Mouse (Mus musculus) T-helper 17 cell (primary cell): ENCODE measurements at regions not wholly inside any gene's neighbourhood (a gene's known extent, or its start where the extent isn't known, plus 50 kb on each side); places are given as distances from the start of the nearest gene placed in this dataset.

ENCODE experiments used
- in situ Hi-C, 2 experiments: fragments of 300-600 bp; cut with MboI, MseI; formaldehyde crosslinking; loops; 1 replicate in 1 of 2; 2 replicates in 1 of 2; pipeline ENCODE4 v1.15.1; 2025; ENCODE audit warnings: high pct_unique_total_duplicates in 2 of 2

DNA sequence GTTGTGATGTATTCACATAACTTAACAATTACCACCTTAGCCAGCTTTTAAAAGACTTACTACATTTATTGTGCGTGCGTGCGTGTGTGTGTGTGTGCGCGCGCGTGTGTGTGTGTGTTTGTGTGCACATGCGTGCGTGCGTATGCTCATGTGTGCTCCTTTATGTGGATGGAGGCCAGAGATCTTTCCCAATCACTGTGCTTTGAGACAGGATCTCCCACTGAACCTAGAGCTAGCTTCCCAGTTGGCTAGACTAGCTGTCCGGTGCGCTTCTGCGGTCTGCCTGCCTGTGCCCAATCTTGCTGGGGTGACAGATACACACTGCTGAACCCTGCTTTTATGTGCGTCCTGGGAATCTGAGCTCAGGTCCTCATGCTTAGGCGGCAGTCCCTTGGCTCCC is 50.1 kb upstream of the Arhgap29 start:
- in situ Hi-C loops: no loop called here

- in situ Hi-C loops: no loop called here
Measured at GRCm38 (mm10) chr3:121900429-121900844, 51.9 kb upstream of the Arhgap29 start.

- in situ Hi-C loops: no loop called here
Measured at GRCm38 (mm10) chr3:121897821-121898574, 54.3 kb upstream of the Arhgap29 start.

DNA sequence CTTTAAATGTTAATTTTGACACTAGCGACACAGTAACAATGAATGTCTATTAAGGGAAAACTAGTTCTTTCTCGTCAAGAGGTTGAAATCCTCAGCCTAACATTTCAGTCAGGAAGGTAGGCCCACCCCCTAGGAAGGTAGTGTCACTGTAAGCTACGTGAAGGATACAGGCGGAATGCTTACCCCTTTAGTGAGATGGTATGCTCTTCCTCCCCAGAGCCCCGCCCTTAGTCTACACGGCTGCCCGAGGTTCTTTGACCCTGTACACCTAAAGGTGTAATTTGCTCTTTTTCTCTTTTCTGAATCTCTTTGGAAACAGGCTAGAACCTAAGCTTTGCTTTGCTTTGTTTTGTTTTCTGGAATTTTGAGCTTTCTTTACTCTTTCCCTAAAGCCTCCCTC is 58.7 kb upstream of the Arhgap29 start:
- in situ Hi-C loops: no loop called here

GRCm38 (mm10) chr3:121892675-121893074 is 59.7 kb upstream of the Arhgap29 start:
- in situ Hi-C loops: no loop called here

DNA sequence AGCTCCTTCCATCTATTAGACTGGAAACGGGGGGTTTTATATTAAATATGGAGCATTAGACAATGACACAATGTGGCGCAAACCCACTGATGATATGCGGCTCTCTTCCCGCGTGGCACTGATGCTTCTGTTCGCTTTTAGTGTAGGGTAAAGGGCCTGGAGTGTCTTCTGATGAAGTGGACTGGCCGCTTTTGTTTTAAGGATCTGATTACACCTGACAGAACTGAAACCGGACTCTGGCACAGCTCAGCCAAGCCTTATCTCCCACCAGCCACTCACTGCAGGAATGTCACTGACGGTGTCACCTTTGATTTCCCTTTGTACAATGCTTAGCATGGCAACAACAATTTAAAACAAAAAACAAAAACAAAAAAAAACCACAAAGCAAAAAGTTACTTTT is 61.0 kb upstream of the Arhgap29 start:
- in situ Hi-C loops: no loop called here

GRCm38 (mm10) chr3:121890563-121890962 is 61.8 kb upstream of the Arhgap29 start:
- in situ Hi-C loops: no loop called here

- in situ Hi-C loops: loop anchor here (5.0 to 10.0 kb wide), 3 partner anchors 60 to 235 kb away; no protein-coding TSS in a partner anchor
Measured at GRCm38 (mm10) chr3:121886870-121887605, 65.3 kb upstream of the Arhgap29 start.

DNA sequence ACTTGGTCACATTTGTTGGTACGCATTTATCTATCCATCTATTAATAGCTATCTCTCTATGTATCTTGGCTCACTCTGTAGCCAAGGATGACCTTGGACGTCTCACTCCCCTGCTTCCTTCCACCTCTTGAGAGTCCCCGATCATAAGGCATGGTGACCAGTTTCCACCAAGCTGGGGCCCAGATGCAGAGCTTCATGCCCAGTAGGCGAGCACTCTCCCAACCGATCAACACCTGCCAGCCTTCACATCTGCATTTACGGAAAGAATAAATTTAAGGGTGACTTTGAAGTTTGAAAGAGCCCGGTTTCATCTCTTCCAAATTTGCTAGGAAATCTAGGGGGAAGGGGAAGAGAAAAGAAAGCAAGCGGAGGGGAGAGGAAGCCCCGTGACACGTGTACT is 66.0 kb upstream of the Arhgap29 start:
- in situ Hi-C loops: loop anchor here (5.0 to 10.0 kb wide), 3 partner anchors 61 to 236 kb away; no protein-coding TSS in a partner anchor

DNA sequence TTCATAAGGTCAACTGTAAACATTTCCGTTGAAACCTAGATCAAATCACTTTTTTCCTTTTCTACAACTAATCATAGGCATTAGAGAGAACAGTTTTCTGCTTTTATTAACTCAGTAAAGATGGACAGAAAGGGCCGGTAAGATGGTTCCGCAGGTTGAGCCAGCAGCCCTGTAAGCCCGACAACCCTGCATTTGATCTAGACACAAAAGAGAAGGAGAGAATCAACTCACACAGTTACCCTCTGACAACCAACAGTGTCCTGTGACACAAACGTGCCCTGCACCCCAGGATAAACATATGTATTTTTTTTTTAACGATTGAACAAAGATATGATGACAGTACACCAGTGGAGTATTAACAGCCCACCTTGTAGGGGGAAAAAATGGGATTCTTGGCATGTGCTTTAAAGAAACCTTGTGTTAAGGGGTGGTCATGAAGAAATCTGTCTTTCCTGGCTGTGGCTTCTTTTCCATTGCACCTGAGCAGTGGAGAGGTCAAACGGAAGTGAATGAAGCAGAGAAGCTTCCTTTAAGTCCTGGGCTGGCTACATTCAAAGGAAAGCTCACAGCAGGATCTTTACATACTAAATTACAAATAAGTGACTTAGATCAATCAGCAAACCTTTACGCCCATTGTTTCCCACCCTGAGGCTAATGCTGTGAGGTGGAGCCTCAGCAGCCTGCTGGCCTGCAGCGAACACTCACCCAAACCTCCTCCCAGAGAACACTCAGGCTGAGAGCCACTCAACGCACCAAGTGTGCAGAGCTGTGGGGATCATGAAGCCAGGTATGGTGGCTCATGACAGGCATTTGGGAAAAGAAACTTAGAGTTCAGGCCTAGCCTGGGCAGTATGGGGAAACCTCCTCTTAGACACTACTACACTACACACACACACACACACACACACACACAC is 66.8 kb upstream of the Arhgap29 start:
- in situ Hi-C loops: loop anchor here (5.0 to 10.0 kb wide), 3 partner anchors 62 to 237 kb away; no protein-coding TSS in a partner anchor

DNA sequence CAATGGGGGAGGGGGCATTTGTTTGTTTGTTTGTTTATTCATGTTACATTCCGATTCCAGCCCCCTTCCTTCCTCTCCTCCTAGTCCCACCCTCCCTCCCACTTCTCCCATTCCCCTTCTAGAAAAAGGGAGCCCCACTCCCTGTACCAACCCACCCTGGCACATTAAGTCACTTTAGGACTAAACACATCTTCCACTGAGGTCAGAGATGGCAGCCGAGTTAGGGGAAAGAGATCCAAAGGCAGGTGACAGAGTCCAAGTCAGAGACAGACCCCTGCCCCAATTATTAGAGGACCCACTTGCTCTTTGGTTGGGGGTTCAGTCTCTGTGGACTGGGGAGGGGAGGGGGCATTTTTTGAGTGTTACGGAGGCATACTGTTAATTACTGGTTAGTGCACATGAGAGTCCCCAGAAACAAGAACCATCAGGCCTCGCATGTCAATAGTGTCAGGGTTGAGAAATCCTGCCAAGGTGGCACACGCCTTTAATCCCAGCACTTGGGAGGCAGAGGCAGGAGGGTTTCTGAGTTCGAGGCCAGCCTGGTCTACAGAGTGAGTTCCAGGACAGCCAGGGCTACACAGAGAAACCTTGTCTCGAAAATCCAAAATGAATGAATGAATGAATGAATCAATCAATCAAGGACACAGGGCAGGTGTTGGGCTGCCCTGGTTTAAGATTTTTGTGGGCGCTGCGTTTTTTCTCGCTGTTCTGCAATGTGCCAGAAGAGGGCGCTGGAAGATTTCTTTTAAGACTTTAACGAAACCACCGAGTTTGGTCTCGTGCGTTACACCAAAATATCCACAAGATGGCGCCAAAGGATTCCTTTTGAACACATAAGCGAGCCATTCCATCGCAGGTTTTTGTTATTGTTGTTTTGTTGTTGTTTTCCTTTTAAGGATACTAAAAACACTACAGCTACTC is 67.8 kb upstream of the Arhgap29 start:
- in situ Hi-C loops: loop anchor here (5.0 to 10.0 kb wide), 3 partner anchors 63 to 238 kb away; no protein-coding TSS in a partner anchor

GRCm38 (mm10) chr3:121880355-121880754 is 65.3 kb upstream of the Abcd3 start:
- in situ Hi-C loops: loop anchor here in 1 of 2 experiments (10.0 kb wide), 1 partner anchor 224 kb away; no protein-coding TSS in a partner anchor

DNA sequence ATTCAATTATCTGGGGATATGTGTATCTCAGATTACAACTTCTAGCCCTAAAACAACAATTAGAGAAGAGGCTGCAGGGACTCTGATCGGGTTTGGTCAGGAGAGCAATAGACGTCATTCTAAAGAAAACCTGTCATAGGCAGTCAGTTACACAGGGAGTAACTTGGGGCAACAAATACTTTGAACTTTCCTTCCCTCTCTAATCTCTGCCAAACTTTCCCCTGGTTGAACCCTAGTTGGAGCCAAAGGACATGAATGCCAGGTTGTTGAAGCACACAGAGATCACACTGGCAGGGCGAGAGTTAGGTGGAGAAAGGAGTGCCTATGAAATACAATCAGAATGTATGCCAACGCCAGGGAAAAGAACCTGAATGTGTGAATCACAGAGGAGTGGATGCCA is 60.0 kb upstream of the Abcd3 start:
- in situ Hi-C loops: no loop called here

- in situ Hi-C loops: loop anchor here in 1 of 2 experiments (5.0 kb wide), 1 partner anchor 97 kb away; no protein-coding TSS in a partner anchor
Measured at GRCm38 (mm10) chr3:121874576-121874975, 59.5 kb upstream of the Abcd3 start.

DNA sequence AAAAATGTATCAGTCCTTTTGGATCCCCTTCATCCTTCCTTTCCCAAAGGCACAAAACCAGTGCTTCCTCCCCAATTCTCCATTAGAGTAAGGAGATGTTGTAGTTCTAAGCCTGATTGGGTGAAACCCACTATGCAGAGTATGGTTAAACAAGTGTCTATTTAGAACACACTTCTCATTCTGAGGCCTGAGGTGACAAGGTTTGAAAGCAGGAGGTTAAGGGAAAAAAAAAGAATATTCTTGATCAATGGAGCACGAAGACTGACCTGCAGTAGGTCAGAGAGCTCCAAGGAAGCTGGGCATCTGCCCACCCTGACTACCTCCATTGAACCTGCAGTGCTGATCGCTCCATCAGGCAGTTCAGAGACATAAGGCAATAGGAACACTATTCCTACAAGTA is 58.5 kb upstream of the Abcd3 start:
- in situ Hi-C loops: loop anchor here in 1 of 2 experiments (5.0 kb wide), 1 partner anchor 96 kb away; no protein-coding TSS in a partner anchor

DNA sequence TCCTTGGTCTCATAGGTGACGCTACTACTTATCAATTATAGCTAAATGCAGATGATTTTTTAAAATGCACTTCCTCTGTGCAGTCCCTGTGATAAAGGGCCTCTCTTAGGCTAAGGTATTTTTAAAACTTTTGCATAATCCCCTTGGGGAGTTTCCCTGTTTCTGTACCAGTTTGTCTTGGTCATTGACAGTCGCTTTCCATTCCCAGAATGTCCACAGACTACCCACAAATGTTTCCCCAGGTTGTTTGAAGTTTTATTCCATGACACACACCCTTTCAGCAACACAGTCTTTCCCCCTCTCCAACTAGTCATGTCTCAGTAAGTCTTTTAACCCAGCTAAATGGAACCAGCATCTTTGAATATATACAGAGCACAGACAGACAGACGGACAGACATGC is 57.6 kb upstream of the Abcd3 start:
- in situ Hi-C loops: loop anchor here in 1 of 2 experiments (5.0 kb wide), 1 partner anchor 95 kb away; no protein-coding TSS in a partner anchor

GRCm38 (mm10) chr3:121871795-121872194 is 56.7 kb upstream of the Abcd3 start:
- in situ Hi-C loops: loop anchor here in 1 of 2 experiments (5.0 kb wide), 1 partner anchor 94 kb away; no protein-coding TSS in a partner anchor

DNA sequence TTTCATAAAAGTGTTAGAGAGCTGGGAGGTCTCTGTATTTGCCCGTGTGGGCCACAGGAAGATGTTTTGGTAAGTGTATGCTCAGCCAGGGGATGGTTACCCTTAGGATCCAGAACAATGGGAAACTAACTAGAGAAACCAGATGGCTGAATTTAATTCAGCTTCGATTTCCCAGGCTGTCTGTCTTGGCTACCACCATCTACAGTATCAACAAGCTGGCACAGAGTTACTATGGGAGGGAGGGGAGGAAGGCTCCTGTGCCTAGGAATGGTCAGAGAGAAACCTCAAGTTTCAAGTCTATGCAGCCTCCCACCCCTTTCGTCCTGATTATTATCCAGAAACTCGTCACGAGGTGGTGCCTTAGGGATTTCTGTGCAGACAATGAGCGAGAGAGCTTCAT is 55.6 kb upstream of the Abcd3 start:
- in situ Hi-C loops: loop anchor here in 1 of 2 experiments (5.0 kb wide), 1 partner anchor 93 kb away; no protein-coding TSS in a partner anchor

DNA sequence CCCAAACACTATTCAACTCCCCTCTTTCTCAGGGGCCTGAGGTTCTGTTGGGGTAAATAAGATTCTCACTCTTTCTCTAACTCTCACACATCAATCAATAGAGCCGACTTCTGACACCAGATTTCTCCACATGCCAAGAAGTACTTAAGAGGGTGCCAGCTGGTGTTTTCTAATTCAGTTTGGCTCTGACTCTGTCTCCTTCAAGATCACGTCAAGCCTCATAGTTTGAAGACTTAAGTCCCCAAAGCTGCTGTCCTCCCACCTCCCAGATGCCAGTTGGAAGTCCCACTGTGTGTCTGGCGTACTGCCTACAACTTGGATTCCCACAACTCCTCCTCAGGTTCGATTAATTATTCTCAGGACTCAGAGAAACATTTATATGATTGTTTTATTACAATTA is 54.6 kb upstream of the Abcd3 start:
- in situ Hi-C loops: loop anchor here in 1 of 2 experiments (5.0 kb wide), 1 partner anchor 92 kb away; no protein-coding TSS in a partner anchor

DNA sequence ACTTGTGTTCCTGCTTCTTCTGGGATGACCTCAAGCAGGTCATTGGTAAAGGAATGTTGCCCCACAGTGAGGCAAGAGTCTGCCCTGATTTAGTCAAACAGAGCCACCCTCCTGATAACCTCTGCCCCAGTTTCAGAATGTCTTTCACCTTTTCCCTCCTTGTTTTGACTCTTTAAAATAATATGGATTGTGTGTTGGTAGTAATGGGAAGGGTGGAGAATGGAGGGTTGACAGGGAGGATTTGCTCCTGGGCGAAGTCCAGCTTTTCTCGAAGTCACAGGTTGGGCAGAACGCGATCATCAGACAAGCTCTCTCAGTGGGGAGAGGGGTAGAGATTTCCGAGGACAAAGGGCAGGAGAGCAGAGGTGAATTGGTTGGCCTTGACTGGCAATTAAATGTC is 52.2 kb upstream of the Abcd3 start:
- in situ Hi-C loops: no loop called here
